Mouse (Mus musculus) erythroblast, adult 5-6 weeks (primary cell): ENCODE data around the gene 4930432M17Rik. TPM values are rescaled to one million over a fixed set of nuclear protein-coding genes. Genes with fewer than 3 reads are reported as not detected.

Source experiments
- ATAC-seq: replicated peaks from 2 replicates; pipeline ENCODE4 v1.8.0; 2016; ENCODE audit warnings: moderate number of reproducible peaks, mild to moderate bottlenecking, moderate TSS enrichment, inconsistent platforms; ENCODE audit not compliant: poor library complexity, low FRiP score, severe bottlenecking
- total RNA-seq, 2 experiments: library from RNA; stranded (forward) in 1 of 2; stranded (reverse) in 1 of 2; fragments of 150-400 nt in 1 of 2; fragments of 200-764, 138-1000 nt in 1 of 2; gene quantifications; 2 replicates each; pipeline versions ENCODE4 v1.2.3 to v1.2.4; 2015 to 2017; ENCODE audit warnings: low replicate concordance in 2 of 2

Gene 4930432M17Rik
- total RNA-seq (2015; ENCODE audit: low replicate concordance) (not detected in 2 replicates), total RNA-seq (2017; ENCODE audit: low replicate concordance) (not detected in 2 replicates)

DNA sequence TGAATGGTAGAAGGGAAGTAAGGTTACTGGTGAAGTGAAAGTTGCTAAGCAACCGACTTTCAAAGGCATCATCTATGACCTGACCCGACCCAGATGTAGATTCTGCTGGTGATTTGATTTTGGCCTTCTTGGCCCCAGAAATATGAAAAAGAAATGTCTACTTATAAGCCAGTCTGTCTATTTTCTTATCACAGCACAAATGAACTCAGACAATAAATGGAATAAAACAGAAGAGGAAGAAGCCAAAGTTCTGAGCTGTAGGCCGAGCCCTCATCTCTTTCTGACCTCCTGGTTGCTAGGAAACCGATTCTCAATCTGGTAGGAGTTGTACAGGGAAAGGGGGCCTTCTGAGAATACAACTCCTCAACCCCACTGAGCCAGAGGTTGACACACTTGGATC lies at the start of gene 4930432M17Rik:
4930432M17Rik (plus strand) TSS at position 301 of the 400 bp plus-strand sequence.
- ATAC-seq: no peak

DNA sequence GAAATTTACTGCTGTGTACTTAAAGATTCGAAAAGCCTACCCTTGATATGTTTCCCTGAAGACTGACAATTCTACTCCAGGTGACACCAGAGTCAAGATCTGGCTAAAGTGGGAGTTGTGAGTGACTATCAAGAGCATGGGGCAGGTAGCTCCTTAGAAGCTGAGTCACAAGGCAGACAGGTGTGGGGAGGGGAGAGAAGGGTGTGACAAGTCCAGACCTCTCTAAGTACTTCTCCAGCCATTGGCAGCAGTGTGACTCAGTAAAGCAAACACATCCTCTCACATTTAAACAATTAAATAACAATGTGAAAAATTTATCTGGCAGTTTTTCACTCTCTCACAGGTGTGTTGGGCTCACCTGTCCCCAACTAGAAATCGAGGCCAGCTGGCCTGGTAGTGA lies 44.9 kb upstream of the 4930432M17Rik start:
- no peak for ATAC-seq

DNA sequence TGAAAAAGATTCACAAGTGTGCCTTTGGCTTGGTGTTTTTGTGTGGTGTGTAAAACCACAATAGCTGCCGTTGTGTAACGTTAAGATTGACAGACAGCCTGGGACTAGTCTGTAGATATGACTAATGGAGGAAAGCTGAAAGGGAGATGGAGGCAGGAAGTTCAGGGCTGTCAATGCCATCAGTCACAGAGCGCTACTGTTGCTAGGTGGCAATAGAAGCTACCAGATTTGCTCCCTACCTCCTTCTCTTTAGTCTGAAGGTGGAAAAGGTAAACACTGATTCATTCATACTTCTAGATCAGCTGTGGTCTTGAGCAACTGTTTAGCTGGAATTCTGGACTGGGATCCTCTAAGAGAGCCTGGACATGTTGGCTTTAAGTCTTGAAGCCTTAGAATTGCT lies 44.3 kb upstream of the 4930432M17Rik start:
- no peak for ATAC-seq

DNA sequence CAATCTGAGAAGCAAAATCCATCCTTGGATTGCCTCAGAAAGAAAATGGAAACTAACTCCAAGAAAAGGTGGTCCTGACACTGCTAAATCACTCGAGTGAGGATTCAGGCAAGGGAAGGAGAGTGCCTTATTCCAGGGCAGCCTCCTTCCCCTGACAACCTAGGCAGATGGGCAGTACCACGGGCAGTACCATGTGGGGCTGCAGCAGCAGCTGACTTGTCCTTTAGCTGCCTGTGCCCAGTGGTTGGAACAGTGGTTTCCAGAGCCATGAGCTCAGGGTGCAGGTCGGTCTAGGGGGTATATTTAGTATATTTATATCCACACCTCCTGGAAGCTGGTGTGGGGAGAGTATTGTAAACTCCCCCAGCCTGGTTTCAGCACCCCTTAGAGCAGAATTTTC lies 42.3 kb upstream of the 4930432M17Rik start:
- no peak for ATAC-seq

DNA sequence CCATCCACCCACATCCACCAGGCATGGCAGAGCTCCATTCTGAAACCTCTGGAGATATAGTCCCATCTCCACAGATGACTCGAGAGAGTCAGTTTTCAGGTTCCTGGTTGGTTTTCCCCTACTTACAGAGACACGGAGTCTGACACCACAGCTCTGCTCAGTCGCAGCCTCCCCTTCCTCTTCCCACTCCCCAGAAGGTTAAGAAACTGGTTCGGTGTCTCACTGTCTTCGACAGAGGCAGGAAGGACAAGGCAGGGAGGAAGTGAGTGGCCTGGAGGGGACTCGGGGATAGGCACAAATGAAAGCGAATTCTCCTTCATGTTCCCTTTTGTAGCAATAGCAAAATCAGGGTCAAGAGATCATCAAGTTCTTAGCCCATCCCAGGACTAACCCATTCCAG lies 39.9 kb upstream of the 4930432M17Rik start:
- no peak for ATAC-seq

DNA sequence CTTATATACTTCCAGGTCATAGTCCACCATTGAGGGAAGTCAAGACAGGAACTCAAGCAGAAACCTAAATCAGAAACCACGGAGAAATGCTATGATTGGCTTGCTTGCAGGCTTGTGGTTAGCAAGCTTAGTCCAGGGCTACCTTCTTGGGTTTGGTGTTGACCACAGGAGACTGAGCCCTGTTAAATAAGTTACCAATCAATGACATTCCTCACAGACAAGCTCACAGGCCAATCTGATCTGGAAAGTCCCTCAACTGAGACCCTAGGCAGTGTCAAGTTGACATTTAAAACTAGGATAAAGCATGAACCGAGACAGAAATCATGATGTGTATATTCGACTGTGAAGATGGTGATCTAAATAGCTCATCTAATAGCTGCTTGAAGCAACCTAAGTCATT lies 35.6 kb upstream of the 4930432M17Rik start:
- ATAC-seq: no peak

DNA sequence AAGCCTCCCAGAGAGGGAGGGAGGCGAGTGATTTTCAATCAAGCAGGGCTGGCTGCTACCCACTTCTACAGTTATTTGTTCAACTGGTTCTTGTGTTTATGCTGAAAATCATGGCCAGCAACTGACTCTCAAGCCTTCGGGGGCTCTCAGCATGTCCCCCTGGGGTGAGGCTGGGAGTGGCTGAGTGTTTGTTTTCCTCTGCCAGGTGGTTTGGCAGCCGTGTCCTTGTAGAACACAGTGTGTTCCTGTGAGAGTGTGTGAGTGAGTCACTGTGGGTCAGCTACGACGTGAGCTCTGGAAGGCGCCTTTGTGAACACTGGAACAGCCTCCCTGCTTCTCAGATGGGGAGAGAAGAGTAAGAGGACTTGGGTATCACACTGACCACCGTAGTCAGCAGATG lies 35.1 kb upstream of the 4930432M17Rik start:
- no peak for ATAC-seq

DNA sequence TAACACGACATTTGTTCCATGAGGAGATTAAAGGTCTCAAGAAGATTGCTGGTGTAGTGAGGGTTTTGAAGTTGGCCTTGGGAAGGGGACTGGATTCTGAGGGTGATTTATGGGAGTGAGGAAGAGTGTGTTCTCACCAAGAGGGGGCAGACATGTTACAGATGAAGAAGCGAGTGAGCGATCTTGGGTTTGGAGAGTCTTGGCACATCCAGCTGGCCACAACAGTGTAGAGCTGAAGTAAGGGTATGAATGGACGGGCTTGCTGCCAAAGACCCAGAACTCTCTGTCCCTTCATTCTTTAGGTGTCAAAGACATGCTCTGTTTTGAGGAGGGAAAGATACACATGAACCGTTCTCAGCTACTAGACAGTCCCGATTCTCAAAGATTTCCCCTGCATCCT lies 34.2 kb upstream of the 4930432M17Rik start:
- ATAC-seq: no peak

DNA sequence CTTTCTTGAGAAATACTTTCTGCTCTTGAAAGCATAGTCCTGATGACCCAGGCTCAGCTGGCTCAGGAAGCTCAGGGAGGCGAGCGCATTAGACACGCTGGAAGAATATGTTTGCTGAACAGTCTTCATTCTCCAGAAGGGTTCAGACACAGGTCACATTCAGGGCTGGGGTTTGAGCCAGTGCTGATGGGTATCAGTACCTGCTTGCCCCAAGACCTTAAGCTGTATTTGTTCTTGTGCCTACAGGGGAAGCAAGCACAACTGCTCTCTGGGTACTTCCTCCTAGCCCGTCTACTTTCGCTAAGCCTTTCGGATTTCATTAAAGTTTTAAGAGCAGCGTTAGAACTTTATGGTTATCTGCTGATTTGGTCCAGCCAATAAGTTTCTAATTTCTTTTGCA lies 33.8 kb upstream of the 4930432M17Rik start:
- ATAC-seq: no peak

DNA sequence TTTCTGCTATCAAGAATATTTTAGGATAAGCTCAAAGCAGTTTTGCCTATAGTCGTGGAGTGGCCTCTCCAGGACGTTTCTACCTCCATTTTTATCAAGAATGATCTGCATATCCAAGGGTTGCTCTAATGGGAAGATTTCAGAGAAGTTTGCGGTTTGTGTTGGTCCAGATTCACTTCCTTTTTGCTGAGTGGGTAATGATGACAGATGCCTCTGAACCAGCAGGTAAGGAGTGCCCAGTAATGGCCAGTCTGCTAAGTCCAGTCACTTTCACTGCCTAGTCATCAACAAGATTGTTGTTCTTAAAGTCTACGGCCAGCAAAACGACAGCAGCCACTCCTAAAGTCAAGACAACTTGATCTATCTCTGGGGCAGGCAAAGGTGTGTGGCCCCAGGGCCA lies 32.8 kb upstream of the 4930432M17Rik start:
- ATAC-seq: no peak

DNA sequence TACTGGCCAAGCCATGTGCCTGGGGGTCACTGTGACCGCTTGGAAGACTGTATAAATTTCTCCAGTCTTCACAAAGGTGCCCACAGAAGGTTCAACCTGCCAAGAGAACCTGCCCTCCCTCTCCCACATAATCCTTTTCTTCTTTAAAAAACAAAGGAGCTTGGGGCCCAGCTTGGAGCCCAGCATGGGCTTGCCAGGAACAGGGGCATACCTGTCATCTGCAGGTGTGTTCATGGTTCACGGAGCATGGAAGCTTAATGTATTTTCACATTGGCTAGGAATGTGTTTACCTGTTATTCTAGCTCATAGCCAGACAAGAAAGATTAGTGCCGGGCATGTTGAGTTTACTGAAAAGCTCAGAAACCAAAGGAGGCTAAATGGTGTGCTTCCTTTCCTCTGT lies 32.3 kb upstream of the 4930432M17Rik start:
- no peak for ATAC-seq

DNA sequence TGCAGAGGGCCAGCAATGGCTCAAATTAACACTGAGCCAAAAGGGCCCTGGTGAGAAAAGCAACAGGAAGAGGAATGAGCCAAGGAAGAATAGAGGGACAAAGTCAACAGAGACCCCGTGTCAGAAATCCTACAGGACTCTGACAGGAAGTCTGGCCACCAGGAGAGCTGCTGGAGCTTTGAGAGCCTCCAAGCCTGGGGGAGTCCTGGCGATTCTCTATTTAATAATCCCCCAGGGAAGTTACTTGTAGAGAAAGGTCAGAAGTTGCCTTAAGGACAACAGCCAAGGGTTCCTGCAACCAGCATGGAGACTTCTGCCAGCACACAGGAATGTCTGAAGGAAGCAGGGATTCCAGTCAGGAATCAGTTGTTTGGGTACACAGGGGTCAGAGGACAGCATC lies 30.0 kb upstream of the 4930432M17Rik start:
- no peak for ATAC-seq

DNA sequence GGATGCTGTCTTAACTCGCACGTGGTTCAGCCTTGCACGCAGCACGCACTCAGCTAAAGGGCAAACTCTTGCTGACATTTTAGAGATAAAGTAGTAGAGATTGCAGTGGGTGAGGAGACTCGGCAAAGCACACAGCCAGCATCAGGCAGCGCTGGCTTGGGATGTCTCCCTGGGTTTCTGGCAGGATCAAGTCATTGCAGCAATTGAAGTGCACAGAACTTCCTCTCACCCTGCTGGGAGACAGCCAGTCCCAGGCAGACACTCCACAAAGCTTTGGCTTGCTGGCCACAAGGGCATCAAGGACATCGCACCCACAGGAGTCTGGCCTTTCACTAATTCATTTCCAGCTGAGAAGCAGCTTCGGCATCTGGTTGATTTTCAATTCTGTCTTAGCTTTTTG lies 27.3 kb upstream of the 4930432M17Rik start:
- ATAC-seq: no peak

DNA sequence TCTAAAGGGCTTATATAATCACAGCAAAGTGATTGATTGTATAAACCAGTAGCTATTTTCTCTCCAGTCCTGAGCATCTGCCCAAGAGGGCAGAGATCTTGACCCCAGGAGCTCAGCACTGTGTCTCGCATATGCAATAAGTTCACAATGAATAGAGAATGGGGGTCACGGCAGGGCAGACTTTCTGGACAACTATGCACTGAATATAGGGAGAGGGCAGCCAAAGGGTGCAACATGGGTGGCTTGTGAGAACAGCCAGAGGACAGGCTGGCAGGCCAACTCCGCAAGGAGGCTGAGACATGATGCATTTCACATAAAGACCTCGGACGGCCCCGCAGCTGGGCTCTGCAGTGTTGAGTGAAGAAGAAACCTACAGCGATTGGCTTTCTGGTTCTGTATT lies 25.1 kb upstream of the 4930432M17Rik start:
- no peak for ATAC-seq

DNA sequence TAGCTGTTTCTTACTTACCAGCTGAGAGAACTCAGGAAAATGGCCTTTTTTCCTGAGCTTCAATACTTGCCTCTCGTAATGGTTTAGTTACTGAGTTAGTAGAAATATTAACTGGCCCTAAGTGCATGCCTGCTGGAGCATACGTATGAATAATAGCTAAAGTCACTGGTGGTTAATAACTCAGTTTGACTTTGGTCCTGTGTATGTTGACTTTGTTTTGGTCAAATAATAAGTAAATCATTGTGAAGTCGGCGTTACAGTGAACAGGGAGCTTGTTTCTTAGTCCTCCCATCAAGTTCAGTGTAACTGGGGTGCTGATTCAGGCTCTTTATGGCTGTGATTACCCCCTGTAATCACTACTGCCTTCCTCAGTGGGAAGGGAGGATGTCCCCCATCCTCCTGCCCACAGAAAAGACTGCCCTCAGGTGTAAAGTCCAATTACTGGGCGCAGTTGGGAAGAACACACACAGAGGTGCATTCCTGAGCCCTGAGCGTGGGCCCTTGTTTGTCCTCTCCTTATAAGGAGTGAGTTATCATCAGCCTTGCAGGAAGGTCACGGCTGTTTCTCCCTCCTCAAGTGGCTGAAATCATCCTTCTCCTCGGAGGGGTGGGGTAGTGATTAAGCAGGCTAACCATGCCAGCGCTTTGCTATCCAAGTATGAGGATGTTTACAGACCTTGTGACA lies 24.1 kb upstream of the 4930432M17Rik start:
- no peak for ATAC-seq

DNA sequence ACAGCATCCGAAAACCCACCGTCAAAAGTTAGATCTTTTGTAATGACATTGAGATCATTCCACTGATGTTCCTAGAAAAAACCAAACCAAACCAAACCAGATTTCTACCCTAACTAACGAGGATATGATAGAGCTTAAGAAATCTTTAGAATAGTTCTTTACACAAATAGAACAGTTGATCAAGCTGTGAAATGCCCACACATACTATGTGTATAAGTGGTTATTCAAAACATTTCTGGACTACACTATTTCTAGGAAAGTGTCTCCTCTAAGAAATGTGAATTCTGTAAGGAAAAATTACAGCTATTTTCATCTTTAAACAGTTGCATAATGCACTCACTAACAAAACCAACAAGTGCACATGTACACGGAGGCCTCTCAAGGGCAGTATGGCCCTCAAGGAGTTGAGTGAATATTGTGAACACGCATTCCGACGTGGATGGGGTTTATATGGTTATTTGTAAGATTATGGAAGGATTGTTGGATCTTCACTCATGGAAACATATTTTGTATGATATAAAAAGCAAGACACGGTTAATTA lies 22.3 kb upstream of the 4930432M17Rik start:
- ATAC-seq: no peak

DNA sequence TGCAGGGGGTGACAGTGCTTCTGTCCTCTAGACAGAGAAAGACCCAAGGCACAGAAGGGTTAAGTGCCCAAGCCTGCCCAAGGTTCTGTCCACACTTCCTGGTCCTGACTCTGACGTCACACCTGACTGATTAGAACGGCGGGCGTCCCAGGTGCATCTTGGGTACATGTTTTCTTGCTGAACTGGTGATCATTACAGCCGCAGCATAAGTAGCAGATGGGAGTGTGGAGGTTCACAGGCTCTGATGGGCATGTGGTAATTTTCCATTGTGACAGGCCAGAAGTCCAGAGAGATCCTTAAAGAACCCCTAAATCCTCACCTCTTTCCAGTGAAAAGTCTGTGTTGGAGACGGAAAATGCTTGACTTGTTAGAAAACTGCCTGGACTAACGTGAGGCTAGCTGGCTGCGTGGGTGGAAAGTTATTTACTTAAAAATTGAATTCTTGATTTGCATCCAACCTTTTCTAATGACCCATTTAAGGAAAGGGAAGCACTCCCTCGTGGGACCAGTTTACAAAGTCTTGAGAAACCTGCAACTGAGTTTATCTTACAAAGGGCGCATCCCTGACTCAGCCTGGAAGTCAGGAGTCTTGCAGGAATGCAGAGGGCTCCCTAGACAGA lies 20.4 kb upstream of the 4930432M17Rik start:
- no peak for ATAC-seq

DNA sequence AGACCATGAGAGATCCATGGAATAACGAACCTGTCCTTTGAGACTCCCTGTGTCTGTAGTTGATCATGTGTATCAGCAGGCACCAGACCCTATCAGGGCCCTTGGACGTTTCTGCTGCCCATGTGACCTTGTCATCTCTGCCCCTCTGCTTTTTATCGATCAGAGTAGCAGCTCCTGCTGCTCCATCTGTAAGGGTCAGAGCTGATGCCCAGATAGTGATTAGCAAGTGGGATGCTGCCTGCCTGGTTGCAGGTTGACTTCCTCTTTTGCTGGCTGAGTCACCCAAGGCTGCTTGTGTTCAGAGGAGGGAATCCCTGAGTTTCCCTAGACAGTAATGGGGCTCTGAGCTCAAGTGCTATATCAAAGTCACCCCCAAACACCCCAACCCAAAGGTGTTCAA lies 18.9 kb upstream of the 4930432M17Rik start:
- ATAC-seq: no peak

DNA sequence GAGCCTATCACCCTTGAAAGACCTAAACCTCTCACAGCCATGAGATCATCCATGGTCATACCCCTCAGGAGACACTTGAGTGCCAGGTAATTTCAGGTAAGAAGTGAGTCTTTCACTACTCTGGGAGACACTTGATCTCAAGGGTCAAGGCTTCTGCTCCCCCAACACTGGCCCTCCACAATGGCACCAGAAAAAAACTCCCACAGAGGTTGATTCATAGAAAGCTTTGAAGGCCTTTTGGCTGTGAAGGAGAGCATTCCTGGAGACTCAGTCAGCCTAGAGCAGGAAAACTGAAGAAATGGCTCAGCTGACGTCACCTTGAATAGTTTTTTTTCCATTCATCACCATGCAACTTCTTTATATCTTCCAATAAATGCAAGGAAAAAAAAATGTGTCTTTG lies 18.4 kb upstream of the 4930432M17Rik start:
- ATAC-seq: no peak

DNA sequence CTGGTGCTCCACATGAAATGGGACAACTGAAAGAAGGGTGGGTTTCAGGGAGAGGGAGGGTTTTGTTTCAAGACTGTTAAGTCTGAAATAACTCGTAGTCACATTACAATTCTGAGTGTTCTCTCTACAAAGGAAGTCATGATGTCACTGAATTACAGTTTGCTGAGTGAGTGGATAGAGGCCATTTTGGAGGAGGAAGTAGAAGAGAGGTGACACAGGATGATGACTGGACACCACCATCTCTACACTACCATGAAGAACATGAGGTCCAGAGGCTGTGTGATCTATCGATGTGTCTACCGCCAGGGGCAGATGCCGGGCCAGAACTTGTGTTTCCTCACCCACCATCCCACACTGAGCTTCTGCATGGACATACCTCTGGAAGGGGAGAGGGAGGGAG lies 13.6 kb upstream of the 4930432M17Rik start:
- ATAC-seq: no peak

DNA sequence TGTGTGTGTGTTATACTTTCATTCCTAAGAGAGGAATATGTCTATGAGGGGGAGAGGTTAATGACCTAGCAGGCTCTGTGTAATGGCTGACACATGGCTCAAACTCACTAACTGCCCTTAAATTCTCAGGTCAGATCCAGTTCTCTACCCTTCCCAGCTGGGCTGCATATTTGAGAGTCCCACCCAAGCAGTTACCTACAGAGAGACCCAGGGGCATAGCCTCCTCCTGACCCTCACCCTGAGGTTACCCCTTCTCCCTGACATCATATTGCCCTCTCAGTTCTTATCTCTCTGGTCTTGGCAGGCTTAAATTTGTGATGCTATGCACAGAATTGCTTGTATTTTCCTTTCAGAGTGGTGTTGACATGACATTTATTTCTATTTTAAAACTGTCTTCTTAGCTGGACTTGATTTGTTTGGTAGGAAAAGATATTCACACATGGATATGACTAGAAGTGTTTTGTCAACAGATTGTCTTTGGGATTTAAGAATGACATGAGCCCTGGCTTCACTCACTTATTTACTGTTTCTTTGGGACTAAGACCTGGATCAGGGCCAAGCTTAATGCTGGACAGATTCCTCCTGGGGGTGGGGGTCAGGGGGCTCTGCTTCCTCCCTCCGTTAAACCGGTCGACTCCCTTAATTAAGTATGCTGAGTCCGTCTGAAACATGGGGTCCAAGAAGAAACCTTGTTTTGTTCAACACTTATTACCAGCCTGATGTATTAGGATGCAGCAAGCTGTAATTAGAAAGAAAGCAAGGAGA lies 7.7 kb upstream of the 4930432M17Rik start:
- no peak for ATAC-seq
